Mouse (Mus musculus): ENCODE results near the gene Fgfr1op.
"Not testable (repeated sequence)": the region's sequence is repeated elsewhere in the genome, so short reads cannot be mapped to it uniquely, and the experiment has no call there.

Fgfr1op gene

DNA sequence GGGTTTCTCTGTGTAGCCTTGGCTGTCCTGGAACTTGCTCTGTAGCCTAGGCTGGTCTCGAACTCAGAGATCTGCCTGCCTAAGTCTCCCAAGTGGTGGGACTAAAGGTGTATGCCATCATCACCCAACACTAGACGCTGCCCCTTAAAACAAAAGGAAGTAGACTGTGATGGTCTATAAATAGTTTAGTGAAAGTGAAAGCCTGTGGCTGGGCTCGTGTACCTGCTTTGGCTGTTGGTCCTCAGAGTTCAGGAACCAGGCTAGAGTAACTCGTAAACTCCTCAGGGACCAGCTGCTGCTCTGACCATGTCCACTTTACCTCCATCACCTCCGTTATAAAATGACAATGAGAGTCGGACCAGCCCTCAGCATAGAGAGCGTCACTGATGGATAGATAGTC, 5.0 kb downstream of the Fgfr1op start:
- no peak for DNase-seq (ENCODE audit: low spot score)

DNA sequence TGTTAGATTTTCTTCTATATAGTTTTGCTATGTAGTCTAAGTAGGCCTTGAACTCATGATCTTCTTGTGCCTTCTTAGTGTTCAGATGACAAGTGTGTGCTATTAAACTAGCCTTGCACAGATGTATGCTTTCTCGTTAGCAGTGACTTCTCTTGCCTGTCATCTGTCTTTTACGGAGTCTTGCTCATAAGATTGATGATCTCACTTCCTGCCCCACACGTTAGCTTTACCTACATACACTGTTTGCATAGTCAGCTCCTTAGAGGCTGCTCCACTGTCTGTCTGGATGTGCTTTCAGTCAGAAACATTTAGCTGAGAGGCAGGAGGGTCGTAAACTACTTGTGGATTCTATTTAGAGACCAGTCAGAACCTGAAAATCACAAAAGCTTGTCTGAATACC, 5.8 kb downstream of the Fgfr1op start:
- DNase-seq (ENCODE audit: low spot score) = no peak

DNA sequence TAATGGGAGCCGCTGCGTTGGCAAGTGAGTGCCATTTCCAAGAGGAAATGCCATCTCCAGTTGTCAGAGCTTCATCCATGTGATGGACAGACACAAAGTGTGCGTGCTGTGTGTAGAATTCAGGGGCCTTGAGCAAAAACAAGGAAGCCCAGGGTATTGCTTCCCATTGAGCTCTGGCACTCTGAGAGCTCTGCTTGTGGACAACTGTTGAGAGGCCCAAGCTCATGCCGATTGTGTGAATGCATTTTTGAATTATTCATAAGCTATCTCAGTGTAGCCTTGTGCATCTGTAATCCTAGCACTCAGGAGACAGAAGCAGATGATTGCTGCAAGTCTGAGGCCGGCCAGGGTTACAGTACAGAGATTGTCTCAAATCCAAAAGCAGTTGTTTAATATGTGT, 11.8 kb downstream of the Fgfr1op start:
- DNase-seq (ENCODE audit: low spot score) = no peak

DNA sequence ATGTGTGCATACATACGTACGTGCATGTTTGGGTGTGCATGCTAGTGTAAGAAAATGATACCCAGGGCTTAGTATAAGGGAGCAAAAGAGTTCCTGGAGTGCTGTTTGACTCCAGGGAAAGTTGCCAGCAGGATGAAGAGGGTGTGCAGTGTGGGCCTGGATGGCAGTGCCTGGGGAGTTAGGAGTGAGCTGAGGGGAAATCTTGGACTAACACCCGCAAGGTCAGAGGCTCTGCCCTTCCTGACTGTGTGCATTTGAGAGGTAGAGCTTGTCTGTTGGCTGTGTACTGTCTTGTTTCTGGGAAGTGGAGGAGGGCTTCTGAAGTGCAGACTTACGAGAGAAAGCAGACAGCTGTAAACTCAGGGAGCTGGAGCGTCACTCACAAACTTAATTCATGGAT, 18.5 kb downstream of the Fgfr1op start:
- DNase-seq (ENCODE audit: low spot score) = no peak

DNA sequence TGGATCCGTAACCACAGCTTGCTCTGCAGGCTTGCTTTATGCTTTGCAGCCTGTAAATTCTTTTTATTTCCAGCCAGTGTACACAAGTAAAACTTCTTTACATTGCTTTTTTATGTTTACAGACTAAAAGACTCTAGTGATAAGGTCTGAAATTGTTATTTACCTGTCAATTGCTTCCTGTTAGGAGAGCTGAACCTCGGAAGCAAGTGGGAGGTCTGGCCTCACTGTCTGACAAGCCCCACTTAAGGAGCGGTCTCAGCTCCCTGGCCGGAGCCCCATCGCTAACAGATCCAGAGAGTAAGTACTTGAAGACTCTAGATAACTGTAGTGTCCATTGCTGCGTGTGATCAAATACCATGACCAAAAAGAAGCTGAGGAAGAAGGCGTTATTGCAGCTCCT, 18.9 kb downstream of the Fgfr1op start:
- no peak for DNase-seq (ENCODE audit: low spot score)

DNA sequence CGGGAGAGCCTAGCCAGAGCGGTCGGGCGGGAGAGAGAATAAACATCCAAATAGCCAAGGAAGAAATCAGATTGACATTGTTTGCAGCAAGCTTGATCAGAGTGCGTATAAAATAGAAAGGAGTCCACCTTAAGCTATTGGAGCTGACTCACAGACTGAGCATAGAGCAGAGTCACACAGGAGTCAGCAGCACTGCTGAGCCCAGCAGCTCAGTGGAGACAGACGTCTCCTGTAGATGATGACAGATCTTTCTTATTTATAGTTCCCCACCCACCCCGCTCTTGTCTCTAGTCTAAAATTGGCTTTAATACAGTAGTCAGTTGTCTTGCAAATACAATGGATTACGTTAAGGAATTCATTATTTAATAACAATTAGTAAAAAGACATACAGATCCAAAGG, 28.4 kb downstream of the Fgfr1op start:
- DNase-seq (ENCODE audit: low spot score) = no peak

DNA sequence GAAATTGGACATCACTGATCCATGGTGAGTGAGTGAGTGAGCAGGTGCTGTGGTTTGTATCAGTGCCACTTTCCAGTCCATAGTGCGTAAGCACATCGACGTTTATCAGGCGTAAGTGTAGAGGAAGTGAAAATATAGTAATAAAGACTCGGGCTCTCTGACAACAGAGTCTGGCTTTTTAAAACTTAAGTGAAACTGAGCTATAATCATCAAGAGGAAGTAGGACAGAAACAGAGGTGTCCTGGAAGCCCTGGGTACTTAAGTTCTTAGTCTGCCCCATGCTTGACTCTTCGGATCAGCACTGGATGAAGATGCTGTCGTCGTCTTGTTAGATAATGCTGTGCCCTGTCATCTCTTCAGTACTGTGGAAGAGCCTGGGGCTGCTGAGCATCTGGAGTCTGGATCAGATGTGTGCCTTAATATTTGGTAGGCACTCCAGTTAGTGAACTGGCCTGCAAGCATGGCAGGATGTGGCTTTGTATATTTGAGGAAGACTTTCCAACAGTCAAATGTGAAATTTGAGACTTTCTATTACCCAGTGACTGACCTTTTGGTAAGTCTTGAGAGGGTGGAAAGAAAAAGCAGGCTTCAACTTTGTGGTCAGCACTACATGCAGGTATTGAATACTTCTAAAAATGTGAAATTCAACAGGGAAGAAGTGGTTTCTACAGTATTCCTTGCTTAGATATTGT, 30.5 kb downstream of the Fgfr1op start:
- DNase-seq (ENCODE audit: low spot score) = no peak

DNA sequence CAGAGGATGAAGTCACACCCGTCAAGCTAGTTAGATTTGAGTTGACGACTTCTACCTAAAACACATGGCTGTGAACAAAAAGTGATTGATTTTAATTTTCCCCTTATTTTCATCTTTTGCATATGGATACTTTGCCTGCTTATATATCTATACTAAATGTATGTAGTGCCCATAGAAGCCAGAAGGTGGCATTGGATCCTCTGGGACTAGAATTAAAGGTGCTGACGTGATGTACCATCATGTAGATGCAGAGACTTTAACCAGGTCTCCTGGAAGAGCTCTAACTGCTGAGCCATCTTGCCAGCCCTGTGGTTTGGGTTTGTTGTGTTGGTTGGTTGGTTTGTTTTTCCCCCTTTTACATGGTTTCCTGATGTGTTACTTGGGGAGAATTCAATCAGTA, 32.4 kb downstream of the Fgfr1op start:
- no peak for DNase-seq (ENCODE audit: low spot score)

DNA sequence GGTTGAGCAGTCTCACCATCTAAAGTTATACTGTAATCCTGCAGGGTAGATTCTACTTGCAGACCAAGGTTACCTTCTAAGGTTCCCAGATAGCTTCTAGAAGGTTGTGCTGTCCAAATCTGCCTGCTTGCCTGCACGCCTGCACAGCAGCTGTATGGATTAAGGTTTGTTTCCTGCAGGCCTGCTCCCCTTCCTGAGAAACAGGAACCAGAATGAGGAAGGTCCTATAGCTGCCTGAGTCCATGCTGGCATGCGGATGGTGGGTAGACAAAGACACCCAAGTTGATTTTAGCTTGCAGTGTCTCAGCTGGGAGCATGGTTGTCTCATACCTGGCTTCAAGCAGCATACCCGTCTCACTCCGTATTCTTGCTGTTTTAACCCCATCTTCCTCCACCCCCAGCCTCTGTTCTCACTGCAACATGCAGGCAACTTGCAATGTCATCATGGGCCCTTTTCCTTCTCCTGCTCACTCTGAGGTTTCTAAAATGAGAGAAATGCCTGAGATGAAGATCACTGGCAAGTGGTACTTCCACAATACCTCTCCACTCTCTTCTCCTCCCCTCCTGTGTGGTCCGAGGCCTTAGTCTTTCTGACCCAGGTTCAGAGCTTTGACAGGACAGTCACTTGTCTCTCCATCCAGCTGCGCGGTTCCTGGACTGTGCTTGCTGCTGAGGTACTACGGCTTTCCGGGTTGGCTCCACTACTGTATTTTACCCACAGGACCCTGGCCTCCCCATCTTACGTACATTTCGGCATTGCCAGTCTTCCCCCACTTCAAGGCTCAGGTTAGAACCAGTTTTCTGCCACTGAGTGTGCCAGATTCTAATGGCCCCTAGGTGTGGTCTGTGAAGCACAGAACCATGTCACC, 34.0 kb downstream of the Fgfr1op start:
- no peak for DNase-seq (ENCODE audit: low spot score)

DNA sequence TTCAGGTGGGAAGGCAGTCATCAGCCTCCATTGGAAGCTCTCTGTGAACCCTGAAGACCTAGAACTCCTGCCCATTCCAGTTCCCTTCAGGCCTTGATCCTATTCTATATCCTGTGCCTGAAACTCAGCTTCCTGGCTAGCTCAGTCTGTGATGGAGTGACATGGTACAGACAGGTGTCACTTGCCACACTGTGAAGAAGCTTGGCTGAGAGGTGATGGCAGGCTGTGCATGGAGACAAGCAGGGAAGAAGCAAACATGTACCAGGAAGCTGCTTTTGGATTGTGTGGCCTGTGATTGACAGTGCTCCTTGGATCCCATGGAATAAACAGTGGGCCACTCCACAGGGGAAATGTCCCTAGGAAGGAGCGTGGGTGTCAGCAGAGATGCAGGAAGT, 34.6 kb downstream of the Fgfr1op start:
- DNase-seq (ENCODE audit: low spot score) = no peak

DNA sequence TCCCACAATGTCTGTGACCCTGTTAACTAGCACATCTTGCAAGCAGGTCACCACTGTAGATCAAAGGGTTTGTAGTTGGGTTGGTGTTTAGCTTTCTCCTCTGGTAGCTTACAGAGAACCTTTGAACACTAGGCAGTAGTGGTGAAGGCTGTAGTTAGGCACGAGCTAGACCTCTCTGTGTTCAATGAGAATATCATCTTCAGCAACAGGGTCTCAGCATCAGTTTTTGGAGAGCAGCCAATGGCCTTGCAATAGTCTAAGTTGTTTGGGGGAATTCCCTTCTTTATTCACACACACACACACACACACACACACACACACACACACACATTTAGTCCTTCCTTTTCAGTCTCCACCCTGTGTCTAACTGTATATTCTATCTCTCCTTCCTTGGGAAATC, 38.2 kb downstream of the Fgfr1op start:
- no peak for DNase-seq (ENCODE audit: low spot score)

DNA sequence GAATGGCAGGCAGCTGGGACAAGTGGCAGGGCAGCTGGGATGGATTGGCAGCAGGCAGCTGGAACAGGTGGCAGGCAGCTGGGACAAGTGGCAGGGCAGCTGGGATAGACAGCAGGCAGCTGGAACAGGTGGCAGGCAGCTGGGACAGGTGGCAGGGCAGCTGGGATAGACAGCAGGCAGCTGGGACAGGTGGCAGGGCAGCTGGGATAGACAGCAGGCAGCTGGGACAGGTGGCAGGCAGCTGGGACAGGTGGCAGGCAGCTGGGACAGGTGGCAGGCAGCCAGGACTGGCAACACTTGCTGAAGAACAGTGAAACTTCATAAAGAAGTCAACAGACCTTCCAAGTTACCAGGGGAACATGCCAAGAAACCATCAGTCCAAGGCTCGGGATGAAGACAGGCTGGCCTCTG, 39.9 kb downstream of the Fgfr1op start:
- not testable (repeated sequence) for DNase-seq (ENCODE audit: low spot score)

DNA sequence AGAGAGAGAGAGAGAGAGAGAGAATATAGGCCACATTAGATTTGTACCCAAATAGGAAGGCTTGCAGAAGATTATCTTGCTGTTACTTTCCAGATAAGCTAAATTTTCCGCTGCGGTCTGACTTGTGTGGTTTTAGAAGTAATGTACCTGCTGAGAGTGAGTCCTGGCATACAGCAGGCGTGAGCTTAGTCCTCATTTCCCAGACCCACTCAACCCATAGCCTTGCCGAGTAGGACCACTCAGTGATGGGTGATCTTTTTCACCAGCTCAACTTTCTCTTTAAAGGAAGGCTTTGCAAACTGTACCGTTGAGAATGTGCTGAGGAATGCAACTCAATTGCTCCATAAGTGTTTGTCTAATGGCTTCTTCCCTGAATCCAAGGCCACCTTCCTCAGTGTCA, 41.4 kb downstream of the Fgfr1op start:
- no peak for DNase-seq (ENCODE audit: low spot score)

DNA sequence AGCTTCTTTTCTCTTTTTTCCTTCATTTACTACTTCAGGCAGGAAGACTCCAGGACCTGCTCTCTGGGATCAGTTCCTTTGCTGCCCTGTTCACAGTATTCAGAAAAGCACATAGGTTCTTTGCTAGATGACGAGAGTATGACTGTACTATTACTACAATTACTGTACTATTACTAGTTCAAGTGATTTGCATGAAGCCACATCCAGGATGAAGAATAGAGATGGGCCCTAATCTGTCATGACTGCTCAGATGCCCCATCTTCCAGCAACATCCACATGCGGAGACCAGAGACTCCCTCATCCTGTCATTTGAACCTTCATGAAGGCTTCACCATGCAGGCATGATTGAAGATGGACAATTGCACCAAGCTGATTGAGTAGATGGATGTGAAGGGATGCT, 44.4 kb downstream of the Fgfr1op start:
- no peak for DNase-seq (ENCODE audit: low spot score)

DNA sequence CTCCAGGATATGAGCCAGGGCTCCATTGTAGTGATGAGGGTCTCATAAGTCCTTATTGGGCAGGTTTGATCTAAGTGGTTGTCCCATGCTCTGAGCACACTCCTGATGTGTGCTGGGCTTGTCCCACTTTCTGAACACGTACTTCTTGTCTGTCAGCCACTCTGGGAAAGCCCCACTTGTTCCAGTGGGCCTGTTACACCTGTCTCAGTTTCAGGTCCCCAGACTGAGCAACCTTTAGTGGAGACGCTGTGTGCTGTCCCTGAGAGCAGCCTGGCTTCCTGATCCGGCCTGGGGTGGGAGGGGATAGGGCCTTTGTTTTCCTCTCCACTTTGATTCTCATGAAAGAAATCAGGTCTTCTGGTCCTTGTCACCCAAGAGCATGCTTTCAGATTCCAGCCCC, 44.9 kb downstream of the Fgfr1op start:
- no peak for DNase-seq (ENCODE audit: low spot score)

DNA sequence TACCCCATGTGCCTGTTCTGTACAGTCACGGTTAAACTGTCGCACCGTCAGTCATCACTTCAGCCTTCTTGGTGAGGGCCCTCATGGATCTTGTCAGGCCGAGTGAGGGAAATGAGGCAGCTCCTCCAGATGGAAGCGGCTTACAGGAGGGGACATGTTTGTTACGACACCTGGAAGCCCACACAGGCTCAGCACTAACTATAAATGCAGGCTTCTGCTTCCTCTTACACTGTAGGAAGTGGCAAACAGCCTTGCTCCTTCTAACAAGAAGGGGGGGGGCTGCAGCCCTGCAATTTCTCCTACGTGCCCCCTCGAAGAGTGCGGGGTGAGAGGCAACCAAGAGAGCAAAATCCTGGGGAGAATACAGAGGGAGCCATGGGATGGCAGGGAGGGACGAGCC, 45.4 kb downstream of the Fgfr1op start:
- no peak for DNase-seq (ENCODE audit: low spot score)

DNA sequence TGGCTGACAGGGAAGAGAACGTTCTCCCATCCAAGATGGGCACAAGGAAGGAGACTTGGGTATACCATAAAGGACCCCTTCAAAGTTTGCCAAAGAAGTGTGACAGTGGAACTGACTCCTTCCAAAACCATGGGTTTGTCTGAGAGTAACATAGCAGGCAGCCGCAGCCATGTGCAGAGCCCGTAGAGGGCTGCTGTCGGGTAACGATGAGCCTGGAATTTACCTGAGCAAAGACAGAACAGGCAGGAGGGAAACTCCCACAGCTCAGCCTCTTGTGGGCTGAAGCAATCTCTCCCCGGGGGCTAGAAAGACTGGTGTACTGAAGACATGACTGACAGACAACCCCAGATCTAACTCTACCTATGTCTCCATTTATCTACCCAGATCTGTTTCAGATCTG, 46.1 kb downstream of the Fgfr1op start:
- DNase-seq (ENCODE audit: low spot score) = no peak

DNA sequence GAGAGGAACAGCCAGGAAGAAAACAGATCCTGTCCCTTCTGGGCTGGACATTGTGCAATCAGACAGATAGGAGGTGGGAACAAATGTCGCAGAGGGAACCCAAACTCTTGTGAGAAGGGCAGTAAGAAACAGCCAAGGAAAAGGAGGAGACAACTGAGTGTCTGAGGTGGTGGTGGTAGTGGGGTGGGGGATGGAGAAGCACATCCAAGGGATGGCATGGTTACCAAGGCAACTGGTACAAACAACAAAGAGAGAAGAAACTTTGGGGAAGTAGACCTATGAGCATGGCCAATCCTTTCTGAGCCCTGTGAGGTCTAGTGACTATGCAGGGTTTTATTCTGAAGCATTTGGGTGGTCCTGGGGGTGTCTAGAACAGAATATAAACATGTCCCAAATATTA, 49.1 kb downstream of the Fgfr1op start:
- no peak for DNase-seq (ENCODE audit: low spot score)

DNA sequence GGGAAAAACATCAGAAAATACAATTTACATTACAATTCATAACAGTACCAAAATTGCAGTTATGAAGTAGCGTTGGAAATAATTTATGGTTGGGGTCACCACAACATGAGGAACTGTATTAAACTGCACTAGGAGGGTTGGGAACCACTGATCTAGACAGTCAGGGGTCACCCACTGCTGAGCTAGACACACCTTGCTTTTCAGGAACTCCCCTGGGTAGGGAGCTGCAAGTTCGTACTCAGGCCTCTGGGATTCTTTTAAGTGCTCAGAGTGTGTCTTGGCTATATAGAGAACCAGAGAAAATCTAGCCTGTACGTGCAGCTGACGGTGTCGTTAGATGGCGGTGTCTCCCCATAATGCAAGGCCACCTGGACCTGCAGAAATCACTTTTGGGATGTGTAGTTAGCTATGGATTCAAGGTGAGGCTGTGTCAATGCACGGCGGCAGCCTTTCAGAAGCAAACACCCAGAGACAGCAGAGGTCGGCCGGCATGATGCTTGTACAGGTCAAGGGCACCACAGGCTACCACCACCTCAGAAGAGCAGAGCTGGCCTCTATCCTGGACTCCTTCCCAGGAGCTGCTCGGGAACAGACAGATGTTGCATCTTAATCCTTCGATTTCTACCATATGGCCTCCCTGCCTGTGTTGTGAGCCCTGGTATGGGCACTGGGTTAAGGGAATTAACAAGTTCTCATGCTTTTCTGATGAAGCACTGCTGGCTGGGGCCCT, 49.9 kb downstream of the Fgfr1op start:
- no peak for DNase-seq (ENCODE audit: low spot score)

DNA sequence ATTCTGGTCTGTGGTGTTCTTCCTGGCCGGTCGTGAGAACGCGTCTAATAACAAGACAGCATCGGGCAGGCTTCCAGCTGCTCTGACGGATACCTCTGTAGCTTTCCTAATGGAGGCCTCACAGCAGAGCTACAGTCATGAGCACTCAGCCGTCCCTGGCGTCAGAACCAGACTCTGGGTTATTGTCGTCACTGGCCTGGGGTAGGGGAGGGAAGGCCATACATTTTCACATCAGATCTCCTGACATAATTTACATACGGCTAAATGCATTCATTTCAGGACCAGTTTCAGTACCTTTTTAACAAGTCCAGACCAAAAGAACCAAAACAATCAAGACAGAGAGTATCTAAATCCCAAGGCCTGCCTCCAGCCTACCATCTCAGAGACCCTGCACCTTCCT, 57.9 kb downstream of the Fgfr1op start:
- no peak for DNase-seq (ENCODE audit: low spot score)

DNA sequence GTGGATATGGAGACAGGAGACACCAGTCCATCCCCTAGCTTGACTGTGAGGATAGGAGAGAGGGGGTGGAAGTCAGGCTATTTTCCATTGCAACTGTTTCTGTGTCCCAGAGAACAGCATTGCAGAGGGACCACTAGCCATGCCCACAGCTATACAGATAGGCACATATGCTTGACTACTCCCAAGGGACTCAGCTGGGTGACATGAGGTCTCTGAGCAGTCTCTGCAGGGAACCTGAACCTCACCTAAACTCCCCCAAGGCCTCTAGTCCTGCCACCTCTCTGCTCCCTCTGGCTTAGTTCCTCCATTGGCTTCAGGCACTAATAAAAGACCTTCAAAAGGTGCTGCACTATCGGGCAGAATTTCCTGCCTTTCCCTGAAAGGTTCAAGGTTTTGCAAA, 58.8 kb downstream of the Fgfr1op start:
- no peak for DNase-seq (ENCODE audit: low spot score)

DNA sequence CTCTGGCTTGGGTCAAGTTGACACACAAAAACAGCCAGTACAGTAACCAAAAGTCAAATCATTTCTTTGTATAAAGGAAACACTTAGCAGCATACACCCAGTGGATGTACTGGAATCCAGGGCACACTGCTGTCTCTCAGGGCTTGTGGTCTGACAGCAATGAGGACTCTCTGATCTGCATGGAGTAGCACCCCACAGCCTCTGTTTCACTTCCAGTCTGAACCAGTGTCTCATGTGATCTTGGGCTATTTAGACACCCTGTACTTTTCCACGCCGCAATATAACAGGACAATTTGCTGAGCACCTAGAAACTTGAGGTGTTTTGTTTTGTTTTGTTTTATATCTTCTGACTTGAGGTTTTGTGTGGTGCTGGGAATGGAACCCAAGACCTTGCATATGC, 59.9 kb downstream of the Fgfr1op start:
- DNase-seq (ENCODE audit: low spot score) = no peak

DNA sequence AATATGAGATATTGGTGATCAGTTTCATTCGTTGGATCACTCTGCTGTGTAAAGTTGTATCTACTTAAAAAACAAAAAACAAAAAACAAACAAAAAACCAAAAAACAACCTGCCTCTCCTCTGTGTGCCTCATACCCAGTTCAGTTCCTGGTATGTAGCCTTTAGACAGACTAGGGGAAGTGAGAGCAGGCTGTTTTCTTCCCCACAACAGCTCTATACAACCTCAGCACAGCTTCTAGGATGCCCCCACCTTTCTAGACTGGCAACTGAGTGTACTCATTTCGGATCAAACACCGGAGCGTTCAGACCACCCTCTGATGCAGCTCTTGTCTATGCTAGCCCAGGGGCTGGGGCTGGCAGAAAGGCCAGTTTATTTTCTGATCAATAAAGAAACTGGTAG, 60.4 kb downstream of the Fgfr1op start:
- no peak for DNase-seq (ENCODE audit: low spot score)
